27 mouse cellular contexts compared by ENCODE assay signal in the genomic region with DNA sequence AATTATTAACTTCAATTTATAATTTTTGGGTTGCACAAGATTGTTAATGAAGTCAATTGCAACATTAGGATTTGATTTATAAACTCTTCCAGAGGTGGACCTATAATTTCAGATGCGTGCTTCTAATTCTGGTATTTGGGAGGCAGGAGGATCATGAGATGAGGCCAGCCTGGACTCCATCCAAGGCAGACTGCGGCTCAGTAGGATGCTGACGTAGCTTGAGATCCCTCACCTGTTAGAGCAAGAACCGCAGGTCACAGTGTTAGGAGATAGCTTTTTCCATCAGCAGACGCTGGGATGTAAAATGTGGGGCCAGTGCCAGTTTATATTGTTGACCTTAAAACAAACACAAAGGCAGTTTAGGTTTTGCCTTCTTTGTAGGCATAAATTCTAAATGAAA. TPM values are rescaled to one million over a fixed set of nuclear protein-coding genes. Genes with fewer than 3 reads are reported as not detected.
A peak's percentile ranks its signal among the peaks of the same experiment; 100 is the strongest.
DNase-seq lines count a peak whose midpoint lies in the region; TF ChIP-seq lines count a peak whose summit lies in the region.
"Had no signal": no experiment of that assay in that cellular context is flagged by ENCODE, and none has a peak within 500 bp of the region (broad histone marks: within the 10 kb centered on the region; RNA-seq: fewer than 3 reads in every experiment).

No protein-coding gene starts in this region.

- no peaks in the 10 kb centered on the region for H3K27me3 ChIP-seq in cerebellum, adult 2 months (ENCODE audit: control insufficient read depth, insufficient read depth, low read length)
- H3K27me3 ChIP-seq: CH12.LX; embryonic facial prominence, embryonic 12.5 days; embryonic facial prominence, embryonic 15.5 days; forebrain, embryonic 12.5 days; forebrain, embryonic 15.5 days; hindbrain, embryonic 13.5 days; intestine, embryonic 15.5 days; kidney, embryonic 15.5 days; Patski had no signal

- 0 out of 2 replicates have a peak, but pooled peaks cover 2% of the 10 kb centered on the region for H3K4me1 ChIP-seq in cerebellum, adult 2 months (ENCODE audit: control insufficient read depth, insufficient read depth, low read length)
- H3K4me1 ChIP-seq: embryonic facial prominence, embryonic 12.5 days; embryonic facial prominence, embryonic 15.5 days; forebrain, embryonic 12.5 days; forebrain, embryonic 15.5 days; hindbrain, embryonic 10.5 days; hindbrain, embryonic 13.5 days; intestine, embryonic 15.5 days; kidney, embryonic 15.5 days had no signal

- peak; percentile 25 to 51 for DNase-seq in cerebellum, adult 2 months
- DNase-seq in cerebellum, postnatal 4 days (ENCODE audit: low spot score in 2 of 2) = no peak
- peak; percentile 40 to 42 for DNase-seq in cerebellum, postnatal 10 days
- no peak for DNase-seq in cerebellum, adult 11 months
- peak; percentile 20 for DNase-seq in brain, adult 2 months (ENCODE audit: low read depth, low spot score)
- DNase-seq in cerebellum, postnatal 36 days = peak; percentile 31 to 36
- no peak for DNase-seq in layer of hippocampus, postnatal 10 days (ENCODE audit: low spot score in 2 of 2)
- DNase-seq: adrenal gland, adult 2 months; adrenal gland, postnatal 14 days; B cell, adult 2 months; gastrocnemius, postnatal 10 days; gastrocnemius, postnatal 36 days; heart, postnatal 36 days; kidney, adult 11 months; kidney, adult 8-10 months had no signal

- no peak overlapping the region for H3K27ac ChIP-seq in cerebellum, adult 2 months (ENCODE audit: insufficient read depth, low read length)
- H3K27ac ChIP-seq: embryonic facial prominence, embryonic 12.5 days; embryonic facial prominence, embryonic 15.5 days; forebrain, embryonic 12.5 days; forebrain, embryonic 15.5 days; hindbrain, embryonic 10.5 days; hindbrain, embryonic 13.5 days; intestine, embryonic 15.5 days; kidney, embryonic 15.5 days had no signal

- TF ChIP-seq POLR2A in cerebellum, adult 2 months (IDR thresholded peaks at IDR 0.05; ENCODE audit: borderline replicate concordance, insufficient read depth, low read length) = no peak

- no peak for TF ChIP-seq CTCF in cerebellum, adult 2 months (IDR thresholded peaks at IDR 0.05; ENCODE audit: borderline replicate concordance, insufficient read depth, low read depth, low read length)

- H3K4me3 ChIP-seq in cerebellum, adult 2 months (replicated peaks; ENCODE audit: insufficient read depth, low read depth, low read length) = no peak overlapping the region
- H3K4me3 ChIP-seq: embryonic facial prominence, embryonic 12.5 days; embryonic facial prominence, embryonic 15.5 days; forebrain, embryonic 12.5 days; forebrain, embryonic 15.5 days; hindbrain, embryonic 10.5 days; hindbrain, embryonic 13.5 days; intestine, embryonic 15.5 days; kidney, embryonic 15.5 days had no signal

- 11% methylated on average over 5 of the region's 5 CpGs for WGBS in cerebellum, adult 2 months

RNA-seq across cellular contexts. Expression of a gene that starts 10.1 kb away (rescaled TPM):
- polyA plus RNA-seq in cerebellum, adult 2 months (2012; rRNA removed) = 122 and 132 TPM in 2 replicates
- 100 to 1,000 TPM; 127 TPM for total RNA-seq in layer of hippocampus, postnatal 10 days (2021)

RNA-seq across cellular contexts. Expression of a gene that starts 56.0 kb away (rescaled TPM):
- 0.05 TPM in 2 replicates for polyA plus RNA-seq in cerebellum, adult 2 months (2012; rRNA removed)
- total RNA-seq in layer of hippocampus, postnatal 10 days (2021) = not detected
- total RNA-seq: gastrocnemius, postnatal 36 days had no signal
- polyA plus RNA-seq: forebrain, embryonic 12.5 days; forebrain, embryonic 15.5 days; G1E; heart, embryonic 11.5 days; hindbrain, embryonic 10.5 days; Patski had no signal

Comparison
In these comparisons a context has a peak if more than half of its experiments do, and no peak if none do; other contexts are left out.
1. DNase-seq: peak in cerebellum, adult 2 months (2 of 2), cerebellum, postnatal 10 days (2 of 2), brain, adult 2 months (single experiment) and cerebellum, postnatal 36 days (2 of 2); none in cerebellum, postnatal 4 days (0 of 2), cerebellum, adult 11 months (single experiment) and layer of hippocampus, postnatal 10 days (0 of 2).